Comparison of ENCODE assay signal across 13 mouse cellular contexts in genomic region chr3:53063423-53064147, GRCm38 (mm10). TPM values are rescaled to one million over a fixed set of nuclear protein-coding genes. Genes with fewer than 3 reads are reported as not detected.
A peak's percentile ranks its signal among the peaks of the same experiment; 100 is the strongest.
DNase-seq lines count a peak whose midpoint lies in the region; ATAC-seq and TF ChIP-seq lines count a peak whose summit lies in the region.
"Had no signal": no experiment of that assay in that cellular context is flagged by ENCODE, and none has a peak within 500 bp of the region (broad histone marks: within the 10 kb centered on the region; RNA-seq: fewer than 3 reads in every experiment).

No protein-coding gene starts in this region.

- no peak overlapping the region for H3K4me3 ChIP-seq in lung, embryonic 14.5 days (ENCODE audit: low read depth, low read length)
- H3K4me3 ChIP-seq in lung, adult 2 months (replicated peaks; ENCODE audit: extremely low read depth, low read depth, low read length): no peak overlapping the region
- H3K4me3 ChIP-seq: forebrain, embryonic 12.5 days; limb, embryonic 12.5 days had no signal

- no peaks in the 10 kb centered on the region for H3K27me3 ChIP-seq in lung, embryonic 14.5 days (ENCODE audit: insufficient read depth, low read length)
- H3K27me3 ChIP-seq: forebrain, embryonic 12.5 days; limb, embryonic 12.5 days had no signal

- no peak overlapping the region for H3K9ac ChIP-seq in lung, embryonic 14.5 days
- H3K9ac ChIP-seq: forebrain, embryonic 12.5 days; limb, embryonic 12.5 days had no signal

- no peaks in the 10 kb centered on the region for H3K36me3 ChIP-seq in lung, embryonic 14.5 days (ENCODE audit: insufficient read depth)
- H3K36me3 ChIP-seq: forebrain, embryonic 12.5 days; limb, embryonic 12.5 days had no signal

- no peak for ATAC-seq in lung, embryonic 14.5 days (ENCODE audit: insufficient read depth)
- ATAC-seq: hindbrain, embryonic 16.5 days had no signal

- 41% methylated on average over 13 of the region's 13 CpGs for WGBS in lung, embryonic 14.5 days
- WGBS in lung, adult 2 months: 49% methylated on average over 13 of the region's 13 CpGs

- peak; percentile 78 for DNase-seq in lung, embryonic 14.5 days
- no peak for DNase-seq in lung, adult 2 months
- DNase-seq in R1 (ENCODE audit: low read depth, low spot score): peak; percentile 41
- DNase-seq in heart, adult 8-10 months (ENCODE audit: low spot score): peak; percentile 49
- DNase-seq in lung, postnatal 10 days: peak; percentile 30
- no peak for DNase-seq in ovary, postnatal 14 days (ENCODE audit: low spot score)
- DNase-seq in layer of hippocampus, postnatal 36 days: no peak
- no peak for DNase-seq in thymus, postnatal 25 days
- DNase-seq: cerebellum, postnatal 36 days; kidney, postnatal 4 days had no signal

- no peak for TF ChIP-seq CTCF in lung, embryonic 14.5 days (IDR thresholded peaks at IDR 0.05; ENCODE audit: low read depth)
- no peak for TF ChIP-seq CTCF in lung, adult 2 months (IDR thresholded peaks at IDR 0.05; ENCODE audit: insufficient read depth, low read length)

- H3K27ac ChIP-seq in lung, embryonic 14.5 days (ENCODE audit: low read depth): peak overlapping the region; percentile 66; the same call in 1 of the 2 replicates
- H3K27ac ChIP-seq: forebrain, embryonic 12.5 days; limb, embryonic 12.5 days had no signal

- no peak for TF ChIP-seq POLR2A in lung, adult 2 months (IDR thresholded peaks at IDR 0.05; ENCODE audit: borderline replicate concordance, extremely low read depth, low read depth, low read length)

- H3K9me3 ChIP-seq in lung, embryonic 14.5 days (ENCODE audit: low read depth, low read length): no peaks in the 10 kb centered on the region; the same call in 1 of the 2 replicates
- H3K9me3 ChIP-seq: forebrain, embryonic 12.5 days had no signal

- H3K4me1 ChIP-seq in lung, embryonic 14.5 days (ENCODE audit: insufficient read depth): peaks cover 27% of the 10 kb centered on the region
- H3K4me1 ChIP-seq in lung, adult 2 months (ENCODE audit: control insufficient read depth, insufficient read depth, low read length): peaks cover 18% of the 10 kb centered on the region
- H3K4me1 ChIP-seq: forebrain, embryonic 12.5 days had no signal

- H3K4me2 ChIP-seq in lung, embryonic 14.5 days: peak overlapping the region; percentile 5; the same call in 1 of the 2 replicates
- H3K4me2 ChIP-seq: forebrain, embryonic 12.5 days; limb, embryonic 12.5 days had no signal

RNA-seq across cellular contexts. Expression of gene Lhfp, which starts 22.3 kb away (rescaled TPM):
- polyA plus RNA-seq in lung, embryonic 14.5 days (2014; fragmentation: Nextera tagmentation; extraction: Ambion mirVana): 61.9 and 63.8 TPM in 2 replicates
- 243 and 288 TPM in 2 replicates for polyA plus RNA-seq in lung, adult 2 months (2012; rRNA removed)
- 10 to 100 TPM; 34.6 to 45.4 (median 37.2) TPM for total RNA-seq in heart, adult 8-10 months (2022)
- 10 to 100 TPM; 18.1 to 19.9 TPM for total RNA-seq in layer of hippocampus, postnatal 36 days (2021)

RNA-seq across cellular contexts. Expression of gene Cog6, which starts 46.5 kb away (rescaled TPM):
- polyA plus RNA-seq in lung, embryonic 14.5 days (2014; fragmentation: Nextera tagmentation; extraction: Ambion mirVana): 43.4 and 47.3 TPM in 2 replicates
- 12.4 and 15.8 TPM in 2 replicates for polyA plus RNA-seq in lung, adult 2 months (2012; rRNA removed)
- 10 to 100 TPM; 49.4 to 59.3 (median 54.4) TPM for total RNA-seq in heart, adult 8-10 months (2022)
- 10 to 100 TPM; 41.3 to 44.7 TPM for total RNA-seq in layer of hippocampus, postnatal 36 days (2021)

Comparison
In these comparisons a context has a peak if more than half of its experiments do, and no peak if none do; other contexts are left out.
1. DNase-seq: peak in lung, embryonic 14.5 days (single experiment), R1 (single experiment), heart, adult 8-10 months (single experiment) and lung, postnatal 10 days (single experiment); none in lung, adult 2 months (single experiment), ovary, postnatal 14 days (single experiment), layer of hippocampus, postnatal 36 days (0 of 2) and thymus, postnatal 25 days (single experiment).